Mouse (Mus musculus) T-helper 1 cell (primary cell): ENCODE measurements at regions not wholly inside any gene's neighbourhood (a gene's known extent, or its start where the extent isn't known, plus 50 kb on each side); places are given as distances from the start of the nearest gene placed in this dataset.

Experiments
- in situ Hi-C: fragments of 300-600 bp; cut with MboI, MseI; formaldehyde crosslinking; loops from one replicate; pipeline ENCODE4 v1.15.1; 2025; ENCODE audit warnings: high pct_unique_total_duplicates

- in situ Hi-C loops = no loop called here
Measured at GRCm38 (mm10) chr16:60685153-60685552, 79.8 kb upstream of the Epha6 start.

- in situ Hi-C loops = loop anchor here (10.0 kb wide), 1 partner anchor 64 kb away; the partner anchor contains the start of gene Epha6
Measured at GRCm38 (mm10) chr16:60668771-60669170, 63.4 kb upstream of the Epha6 start.
